Mouse (Mus musculus) liver, embryonic 14.5 days (tissue): ENCODE results near the gene Lad1.

Experiments used
- CTCF ChIP-seq: IDR thresholded peaks from 2 replicates; pipeline ENCODE4 v1.5.1; 2016; ENCODE audit warnings: antibody characterized with exemption, low read depth, control low read depth
- EP300 ChIP-seq: IDR thresholded peaks from 2 replicates; pipeline ENCODE4 v1.6.1; 2016; ENCODE audit warnings: antibody characterized with exemption, low read depth

DNA sequence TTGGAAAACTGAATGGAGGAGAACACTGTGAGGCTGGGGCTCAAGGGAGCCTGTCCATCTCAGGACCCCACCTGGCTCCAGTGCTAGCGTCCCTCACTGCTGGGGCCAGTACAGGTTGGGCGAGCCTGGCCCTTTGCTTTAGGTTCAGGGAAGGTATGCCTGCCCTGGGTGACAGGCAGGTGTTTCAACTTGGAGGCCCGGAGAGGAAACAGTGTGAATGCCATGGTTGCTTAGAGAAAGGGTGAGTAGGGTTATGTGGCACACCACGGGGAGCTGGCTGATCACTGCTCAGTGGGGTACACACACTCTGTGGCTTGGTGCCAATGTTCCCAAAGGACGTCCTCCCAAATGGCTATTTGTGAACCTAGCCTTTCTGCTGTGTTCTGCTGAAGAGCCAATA, 3.9 kb upstream of the Lad1 start:
- TF ChIP-seq CTCF: no peak
- TF ChIP-seq EP300: no peak
